In genomic region chr13:113082101-113082500, GRCm38 (mm10) we compare ENCODE assay signal across 48 mouse cellular contexts. TPM values are rescaled to one million over a fixed set of nuclear protein-coding genes. Genes with fewer than 3 reads are reported as not detected.
"Had no signal": no experiment of that assay in that cellular context is flagged by ENCODE, and none has a peak within 500 bp of the region (broad histone marks: within the 10 kb centered on the region; RNA-seq: fewer than 3 reads in every experiment).

No protein-coding gene starts in this region.

- H3K9ac ChIP-seq: heart, embryonic 12.5 days; heart, embryonic 13.5 days; heart, embryonic 15.5 days; hindbrain, embryonic 12.5 days; hindbrain, embryonic 13.5 days; hindbrain, embryonic 14.5 days; hindbrain, embryonic 15.5 days; intestine, embryonic 15.5 days; kidney, embryonic 15.5 days had no signal

- H3K9me3 ChIP-seq: heart, embryonic 10.5 days; heart, embryonic 12.5 days; heart, embryonic 13.5 days; heart, embryonic 15.5 days; hindbrain, embryonic 10.5 days; hindbrain, embryonic 12.5 days; hindbrain, embryonic 13.5 days; hindbrain, embryonic 15.5 days; intestine, embryonic 15.5 days; kidney, embryonic 15.5 days had no signal

- H3K4me1 ChIP-seq: heart, embryonic 15.5 days; hindbrain, embryonic 13.5 days; hindbrain, embryonic 15.5 days; intestine, embryonic 15.5 days; kidney, embryonic 15.5 days had no signal

- ATAC-seq: hindbrain, embryonic 16.5 days; hindbrain, postnatal 0 days; inflammation-experienced regulatory T-cells, adult 6 months; intestine, embryonic 15.5 days; intestine, embryonic 16.5 days; intestine, postnatal 0 days had no signal

- H3K27me3 ChIP-seq: heart, embryonic 12.5 days; heart, embryonic 13.5 days; heart, embryonic 15.5 days; hindbrain, embryonic 12.5 days; hindbrain, embryonic 13.5 days; hindbrain, embryonic 15.5 days; intestine, embryonic 15.5 days; kidney, embryonic 15.5 days had no signal

- H3K36me3 ChIP-seq: heart, embryonic 10.5 days; heart, embryonic 12.5 days; heart, embryonic 13.5 days; heart, embryonic 15.5 days; hindbrain, embryonic 10.5 days; hindbrain, embryonic 12.5 days; hindbrain, embryonic 13.5 days; hindbrain, embryonic 15.5 days; intestine, embryonic 15.5 days; kidney, embryonic 15.5 days had no signal

- H3K4me3 ChIP-seq: heart, embryonic 10.5 days; heart, embryonic 12.5 days; heart, embryonic 13.5 days; heart, embryonic 15.5 days; hindbrain, embryonic 10.5 days; hindbrain, embryonic 12.5 days; hindbrain, embryonic 13.5 days; hindbrain, embryonic 15.5 days; intestine, embryonic 15.5 days; kidney, embryonic 15.5 days; layer of hippocampus, adult 2 months had no signal

- H3K4me2 ChIP-seq: heart, embryonic 11.5 days; heart, embryonic 12.5 days; heart, embryonic 13.5 days; heart, embryonic 15.5 days; hindbrain, embryonic 12.5 days; hindbrain, embryonic 13.5 days; hindbrain, embryonic 14.5 days; hindbrain, embryonic 15.5 days; intestine, embryonic 15.5 days; kidney, embryonic 15.5 days had no signal

- H3K27ac ChIP-seq: heart, embryonic 10.5 days; heart, embryonic 13.5 days; heart, embryonic 15.5 days; hindbrain, embryonic 10.5 days; hindbrain, embryonic 12.5 days; hindbrain, embryonic 13.5 days; hindbrain, embryonic 14.5 days; hindbrain, embryonic 15.5 days; hindbrain, postnatal 0 days; intestine, embryonic 15.5 days; kidney, embryonic 15.5 days; kidney, postnatal 0 days; layer of hippocampus, adult 2 months had no signal

- DNase-seq: heart, postnatal 10 days; heart, postnatal 14 days; heart, postnatal 36 days; heart, postnatal 4 days; kidney, adult 11 months; kidney, adult 18-20 months; kidney, adult 2 months; kidney, adult 8-10 months; kidney, adult 9 months; kidney, postnatal 10 days; kidney, postnatal 14 days; kidney, postnatal 25 days; kidney, postnatal 36 days; kidney, postnatal 4 days; layer of hippocampus, adult 9-11 months; layer of hippocampus, postnatal 36 days had no signal

RNA-seq across cellular contexts. Expression of gene Gzma, which starts 18.7 kb away (rescaled TPM):
- total RNA-seq: heart, postnatal 4 days; hindbrain, postnatal 0 days; layer of hippocampus, adult 18-20 months; layer of hippocampus, adult 2 months; layer of hippocampus, adult 8-10 months; layer of hippocampus, postnatal 10 days; layer of hippocampus, postnatal 14 days; layer of hippocampus, postnatal 25 days; layer of hippocampus, postnatal 36 days had no signal
- polyA plus RNA-seq: heart, embryonic 10.5 days; heart, embryonic 11.5 days; heart, embryonic 12.5 days; heart, embryonic 14.5 days; hindbrain, embryonic 10.5 days; hindbrain, embryonic 11.5 days; hindbrain, embryonic 12.5 days; hindbrain, embryonic 13.5 days; hindbrain, embryonic 14.5 days; hindbrain, embryonic 15.5 days; hindbrain, postnatal 0 days; kidney, embryonic 14.5 days; kidney, embryonic 15.5 days had no signal

RNA-seq across cellular contexts. Expression of gene Gpx8, which starts 35.9 kb away (rescaled TPM):
- total RNA-seq: hematopoietic stem cell, adult 5-6 weeks had no signal
- polyA plus RNA-seq: inflammation-experienced regulatory T-cells, adult 6 months had no signal

RNA-seq across cellular contexts. Expression of gene Cdc20b, which starts 47.2 kb away (rescaled TPM):
- total RNA-seq: heart, postnatal 14 days; heart, postnatal 25 days; heart, postnatal 36 days; heart, postnatal 4 days; hematopoietic stem cell, adult 5-6 weeks; layer of hippocampus, adult 18-20 months; layer of hippocampus, postnatal 36 days had no signal
- polyA plus RNA-seq: heart, embryonic 10.5 days; heart, embryonic 12.5 days; heart, embryonic 13.5 days; heart, embryonic 14.5 days; heart, postnatal 0 days; inflammation-experienced regulatory T-cells, adult 6 months; intestine, embryonic 14.5 days; intestine, embryonic 15.5 days; intestine, embryonic 16.5 days; intestine, postnatal 0 days; kidney, adult 2 months; kidney, embryonic 14.5 days; kidney, embryonic 15.5 days; kidney, embryonic 16.5 days; kidney, postnatal 0 days had no signal
